Mouse (Mus musculus) forebrain, embryonic 12.5 days (tissue): Measurements from ENCODE around the gene Trpm6. TPM values are rescaled to one million over a fixed set of nuclear protein-coding genes. Genes with fewer than 3 reads are reported as not detected.

ENCODE experiments used
- ATAC-seq: fragments of 200-750 bp; cut with Nextera tagmentation; 2 replicates; pipeline ENCODE4 v1.8.0; 2017; ENCODE audit warnings: moderate TSS enrichment; ENCODE audit not compliant: low FRiP score
- H3K27ac ChIP-seq: fragments of 300-500 bp; sonication (generic); 2 replicates; pipeline ENCODE4 v1.5.1; 2016; ENCODE audit warnings: mild to moderate bottlenecking
- H3K27me3 ChIP-seq: fragments of 300-500 bp; sonication (generic); 2 replicates; pipeline ENCODE4 v1.6.1; 2016; ENCODE audit warnings: mild to moderate bottlenecking
- H3K36me3 ChIP-seq: fragments of 300-500 bp; sonication (generic); replicated peaks from 2 replicates; pipeline ENCODE4 v1.6.1; 2016; ENCODE audit warnings: mild to moderate bottlenecking
- H3K4me1 ChIP-seq: fragments of 300-500 bp; sonication (generic); 2 replicates; pipeline ENCODE4 v1.6.1; 2016
- H3K4me2 ChIP-seq: fragments of 300-500 bp; sonication (generic); 2 replicates; pipeline ENCODE4 v1.6.1; 2016; ENCODE audit warnings: mild to moderate bottlenecking, moderate library complexity
- H3K4me3 ChIP-seq: fragments of 300-500 bp; sonication (generic); replicated peaks from 2 replicates; pipeline ENCODE4 v1.5.1; 2016; ENCODE audit warnings: mild to moderate bottlenecking
- H3K9ac ChIP-seq: fragments of 300-500 bp; sonication (generic); 2 replicates; pipeline ENCODE4 v1.6.1; 2016; ENCODE audit warnings: mild to moderate bottlenecking
- H3K9me3 ChIP-seq: fragments of 300-500 bp; sonication (generic); 2 replicates; pipeline ENCODE4 v1.6.1; 2016
- WGBS: fragments of 180-500 bp; shearing (Covaris S2); methylation state at CpG from one replicate; pipeline ENCODE4 v1.1.7; 2016; 5-methylcytosine and 5-hydroxymethylcytosine counted together
- polyA plus RNA-seq: library from polyadenylated mRNA; unstranded; fragments of >200 nt; fragmentation: Nextera tagmentation; extraction: Ambion mirVana; gene quantifications from 2 replicates; pipeline ENCODE4 v1.2.1, GENCODE M21; 2016

The Trpm6 gene
- polyA plus RNA-seq, 1 experiment from 2014 or later, result 0.18 TPM

GRCm38 (mm10) chr19:18735901-18736300, 13.9 kb upstream of the Trpm6 start:
- no peak overlapping the region for H3K27ac ChIP-seq
- H3K4me1 ChIP-seq, result no peaks in the 10 kb centered on the region
- H3K9me3 ChIP-seq, result no peaks in the 10 kb centered on the region
- no peak overlapping the region for H3K4me3 ChIP-seq
- no peak overlapping the region for H3K4me2 ChIP-seq
- WGBS, result 94% methylated on average over 4 of the region's 4 CpGs
- H3K27me3 ChIP-seq, result no peaks in the 10 kb centered on the region
- no peak for ATAC-seq
- no peaks in the 10 kb centered on the region for H3K36me3 ChIP-seq
- no peak overlapping the region for H3K9ac ChIP-seq

GRCm38 (mm10) chr19:18739146-18739545, 10.6 kb upstream of the Trpm6 start:
- Histone ChIP-seq H3K36me3 (no peaks in the 10 kb centered on the region), H3K27ac (no peak overlapping the region), H3K9me3 (no peaks in the 10 kb centered on the region), H3K27me3 (no peaks in the 10 kb centered on the region), H3K4me2 (no peak overlapping the region), H3K9ac (no peak overlapping the region), H3K4me1 (no peaks in the 10 kb centered on the region), H3K4me3 (no peak overlapping the region)
- no peak for ATAC-seq
- 86% methylated on average over 7 of the region's 7 CpGs for WGBS

GRCm38 (mm10) chr19:18743946-18744345, 5.8 kb upstream of the Trpm6 start:
- H3K27me3 ChIP-seq, result peaks cover 2% of the 10 kb centered on the region; the same call in 1 of the 2 replicates
- no peak overlapping the region for H3K27ac ChIP-seq
- no peak overlapping the region for H3K4me2 ChIP-seq
- ATAC-seq, result no peak
- H3K4me3 ChIP-seq, result no peak overlapping the region
- no peaks in the 10 kb centered on the region for H3K36me3 ChIP-seq
- H3K9ac ChIP-seq, result no peak overlapping the region
- H3K9me3 ChIP-seq, result no peaks in the 10 kb centered on the region
- H3K4me1 ChIP-seq, result no peaks in the 10 kb centered on the region
- WGBS, result 87% methylated on average over 5 of the region's 5 CpGs

- 90% methylated on average over 5 of the region's 5 CpGs for WGBS
- Histone ChIP-seq H3K27ac (no peak overlapping the region), H3K36me3 (no peaks in the 10 kb centered on the region), H3K4me3 (no peak overlapping the region), H3K9ac (no peak overlapping the region), H3K4me1 (peaks cover 10% of the 10 kb centered on the region), H3K4me2 (no peak overlapping the region), H3K9me3 (no peaks in the 10 kb centered on the region), H3K27me3 (peaks cover 21% of the 10 kb centered on the region)
- ATAC-seq, result no peak
Observed at GRCm38 (mm10) chr19:18746576-18747340, 3.0 kb upstream of the Trpm6 start.

- no peak for ATAC-seq
- Histone ChIP-seq H3K9me3 (no peaks in the 10 kb centered on the region), H3K36me3 (no peaks in the 10 kb centered on the region), H3K27me3 (peaks cover 21% of the 10 kb centered on the region), H3K9ac (no peak overlapping the region), H3K4me3 (no peak overlapping the region), H3K4me2 (no peak overlapping the region), H3K27ac (no peak overlapping the region), H3K4me1 (peaks cover 10% of the 10 kb centered on the region)
- WGBS, result 93% methylated on average over 4 of the region's 4 CpGs
Observed at GRCm38 (mm10) chr19:18747379-18747778, 2.4 kb upstream of the Trpm6 start.

- Histone ChIP-seq H3K4me2 (no peak overlapping the region), H3K4me1 (0 out of 2 replicates have a peak, but pooled peaks cover 4% of the 10 kb centered on the region), H3K36me3 (no peaks in the 10 kb centered on the region), H3K4me3 (no peak overlapping the region), H3K27ac (no peak overlapping the region), H3K27me3 (no peaks in the 10 kb centered on the region), H3K9ac (no peak overlapping the region), H3K9me3 (no peaks in the 10 kb centered on the region)
- ATAC-seq, result no peak
Observed at GRCm38 (mm10) chr19:18757191-18757590, 7.4 kb downstream of the Trpm6 start.

- no peak overlapping the region for H3K9ac ChIP-seq
- no peaks in the 10 kb centered on the region for H3K9me3 ChIP-seq
- WGBS, result 52% methylated on average over 4 of the region's 4 CpGs
- H3K27me3 ChIP-seq, result no peaks in the 10 kb centered on the region
- H3K27ac ChIP-seq, result no peak overlapping the region
- no peak for ATAC-seq
- H3K36me3 ChIP-seq, result no peaks in the 10 kb centered on the region
- H3K4me3 ChIP-seq, result no peak overlapping the region
- H3K4me1 ChIP-seq, result 0 out of 2 replicates have a peak, but pooled peaks cover 4% of the 10 kb centered on the region
- no peak overlapping the region for H3K4me2 ChIP-seq
Observed at GRCm38 (mm10) chr19:18757706-18758105, 7.9 kb downstream of the Trpm6 start.

- Histone ChIP-seq H3K27ac (no peak overlapping the region), H3K4me2 (no peak overlapping the region)
- ATAC-seq, result no peak
Observed at GRCm38 (mm10) chr19:18758269-18758668, 8.5 kb downstream of the Trpm6 start.

GRCm38 (mm10) chr19:18758916-18759315, 9.1 kb downstream of the Trpm6 start:
- WGBS, result 33% methylated on average over 9 of the region's 9 CpGs
- ATAC-seq, result no peak
- H3K9me3 ChIP-seq, result no peaks in the 10 kb centered on the region
- H3K36me3 ChIP-seq, result no peaks in the 10 kb centered on the region
- H3K4me2 ChIP-seq, result no peak overlapping the region
- H3K9ac ChIP-seq, result no peak overlapping the region
- 0 out of 2 replicates have a peak, but pooled peaks cover 4% of the 10 kb centered on the region for H3K4me1 ChIP-seq
- no peaks in the 10 kb centered on the region for H3K27me3 ChIP-seq
- H3K27ac ChIP-seq, result no peak overlapping the region
- no peak overlapping the region for H3K4me3 ChIP-seq

More at GRCm38 (mm10) chr19:18758269-18758668, 8.5 kb downstream of the Trpm6 start:
- Histone ChIP-seq H3K4me3 (no peak overlapping the region), H3K4me1 (0 out of 2 replicates have a peak, but pooled peaks cover 4% of the 10 kb centered on the region), H3K9me3 (no peaks in the 10 kb centered on the region), H3K9ac (no peak overlapping the region), H3K36me3 (no peaks in the 10 kb centered on the region), H3K27me3 (no peaks in the 10 kb centered on the region)
- WGBS, result 36% methylated on average over 6 of the region's 6 CpGs

- WGBS, result 90% methylated on average over 5 of the region's 5 CpGs
- no peaks in the 10 kb centered on the region for H3K36me3 ChIP-seq
- H3K4me2 ChIP-seq, result no peak overlapping the region
- H3K4me1 ChIP-seq, result no peaks in the 10 kb centered on the region
- H3K9me3 ChIP-seq, result no peaks in the 10 kb centered on the region
- H3K9ac ChIP-seq, result no peak overlapping the region
- no peaks in the 10 kb centered on the region for H3K27me3 ChIP-seq
- no peak overlapping the region for H3K4me3 ChIP-seq
- no peak for ATAC-seq
- no peak overlapping the region for H3K27ac ChIP-seq
Observed at GRCm38 (mm10) chr19:18766399-18766798, 16.6 kb downstream of the Trpm6 start.

- Histone ChIP-seq H3K9ac (no peak overlapping the region), H3K27me3 (no peaks in the 10 kb centered on the region), H3K4me2 (no peak overlapping the region), H3K36me3 (no peaks in the 10 kb centered on the region), H3K4me1 (no peaks in the 10 kb centered on the region), H3K27ac (no peak overlapping the region), H3K9me3 (no peaks in the 10 kb centered on the region), H3K4me3 (no peak overlapping the region)
- no peak for ATAC-seq
- 76% methylated on average over 1 of the region's 1 CpGs for WGBS
Observed at GRCm38 (mm10) chr19:18771048-18771447, 21.3 kb downstream of the Trpm6 start.

- no peaks in the 10 kb centered on the region for H3K4me1 ChIP-seq
- no peaks in the 10 kb centered on the region for H3K27me3 ChIP-seq
- no peak overlapping the region for H3K4me2 ChIP-seq
- H3K36me3 ChIP-seq, result no peaks in the 10 kb centered on the region
- WGBS, result 79% methylated on average over 1 of the region's 1 CpGs
- H3K4me3 ChIP-seq, result no peak overlapping the region
- no peak overlapping the region for H3K9ac ChIP-seq
- H3K27ac ChIP-seq, result no peak overlapping the region
- no peak for ATAC-seq
- no peaks in the 10 kb centered on the region for H3K9me3 ChIP-seq
Observed at GRCm38 (mm10) chr19:18771561-18771960, 21.8 kb downstream of the Trpm6 start.

- WGBS, result 89% methylated on average over 5 of the region's 5 CpGs
- no peaks in the 10 kb centered on the region for H3K4me1 ChIP-seq
- no peaks in the 10 kb centered on the region for H3K9me3 ChIP-seq
- H3K27ac ChIP-seq, result no peak overlapping the region
- no peaks in the 10 kb centered on the region for H3K27me3 ChIP-seq
- no peaks in the 10 kb centered on the region for H3K36me3 ChIP-seq
- no peak for ATAC-seq
- H3K4me3 ChIP-seq, result no peak overlapping the region
- no peak overlapping the region for H3K9ac ChIP-seq
- H3K4me2 ChIP-seq, result no peak overlapping the region
Observed at GRCm38 (mm10) chr19:18772888-18773488, 23.2 kb downstream of the Trpm6 start.
